Mouse (Mus musculus) liver, postnatal 0 days (tissue): ENCODE measurements at regions not wholly inside any gene's neighbourhood (a gene's known extent, or its start where the extent isn't known, plus 50 kb on each side); places are given as distances from the start of the nearest gene placed in this dataset.

Source experiments
- ATAC-seq: fragments of 200-750 bp; cut with Nextera tagmentation; 2 replicates; pipeline ENCODE4 v1.8.0; 2017; ENCODE audit warnings: mild to moderate bottlenecking, moderate library complexity
- DNase-seq: peaks from one replicate; pipeline ENCODE4 v3.0.0-alpha.2; 2016
- H3K27ac ChIP-seq: fragments of 300-500 bp; sonication (generic); 2 replicates; pipeline ENCODE4 v1.5.1; 2014; ENCODE audit warnings: antibody characterized with exemption, moderate library complexity, mild to moderate bottlenecking, low read depth
- H3K27me3 ChIP-seq: fragments of 300-500 bp; sonication (generic); 2 replicates; pipeline ENCODE4 v1.6.1; 2014; ENCODE audit warnings: low read length, control low read depth, mixed read lengths; ENCODE audit not compliant: insufficient read depth
- H3K36me3 ChIP-seq: fragments of 300-500 bp; sonication (generic); replicated peaks from 2 replicates; pipeline ENCODE4 v1.6.1; 2014; ENCODE audit warnings: mild to moderate bottlenecking, control low read depth, low read length, moderate library complexity, mixed read lengths; ENCODE audit not compliant: insufficient read depth
- H3K4me1 ChIP-seq: fragments of 300-500 bp; sonication (generic); 2 replicates; pipeline ENCODE4 v1.6.1; 2014; ENCODE audit warnings: antibody characterized with exemption, mild to moderate bottlenecking, control low read depth; ENCODE audit not compliant: insufficient read depth
- H3K4me2 ChIP-seq: fragments of 300-500 bp; sonication (generic); 2 replicates; pipeline ENCODE4 v1.6.1; 2014; ENCODE audit warnings: low read depth, mild to moderate bottlenecking, low read length, moderate library complexity, mixed read lengths
- H3K4me3 ChIP-seq: fragments of 300-500 bp; sonication (generic); 2 replicates; pipeline ENCODE4 v1.5.1; 2014; ENCODE audit warnings: low read depth, low read length
- H3K9ac ChIP-seq: fragments of 300-500 bp; sonication (generic); replicated peaks from 2 replicates; pipeline ENCODE4 v1.6.1; 2014; ENCODE audit warnings: mild to moderate bottlenecking, moderate library complexity
- H3K9me3 ChIP-seq: fragments of 300-500 bp; sonication (generic); 2 replicates; pipeline ENCODE4 v1.6.1; 2016; ENCODE audit warnings: mild to moderate bottlenecking, control low read depth, low read length, mixed read lengths
- CTCF ChIP-seq: sonication (generic); IDR thresholded peaks from 2 replicates; pipeline ENCODE4 v1.5.1; 2016; ENCODE audit warnings: antibody characterized with exemption, low read depth
- EP300 ChIP-seq: IDR thresholded peaks from 2 replicates; pipeline ENCODE4 v1.6.1; 2016; ENCODE audit warnings: antibody characterized with exemption, low read depth, mild to moderate bottlenecking
- WGBS: fragments of 180-500 bp; shearing (Covaris S2); extraction: QIAGEN DNeasy Blood & Tissue Kit; methylation state at CpG from one replicate; pipeline ENCODE4 v1.1.7; 2014; ENCODE audit not compliant: insufficient replicate concordance; 5-methylcytosine and 5-hydroxymethylcytosine counted together

- Histone ChIP-seq H3K4me2 (no peak overlapping the region), H3K27ac (no peak overlapping the region), H3K4me1 (no peaks in the 10 kb centered on the region), H3K36me3 (no peaks in the 10 kb centered on the region), H3K9ac (no peak overlapping the region), H3K4me3 (no peak overlapping the region), H3K27me3 (no peaks in the 10 kb centered on the region), H3K9me3 (no peaks in the 10 kb centered on the region)
- no peak for DNase-seq
- WGBS: 53% methylated on average over 3 of the region's 3 CpGs
- TF ChIP-seq CTCF: no peak
- no peak for ATAC-seq
These were observed 58.6 kb downstream of the Tspan17 start for GRCm38 (mm10) chr13:54847764-54848183.

- no peak for ATAC-seq
- WGBS: 47% methylated on average over 4 of the region's 4 CpGs
These were observed 62.0 kb downstream of the Tspan17 start for GRCm38 (mm10) chr13:54851131-54851530.

GRCm38 (mm10) chr13:54855333-54856238, 66.4 kb downstream of the Tspan17 start:
- Histone ChIP-seq H3K9ac (no peak overlapping the region), H3K4me3 (no peak overlapping the region), H3K36me3 (no peaks in the 10 kb centered on the region), H3K4me2 (no peak overlapping the region), H3K9me3 (no peaks in the 10 kb centered on the region), H3K27me3 (no peaks in the 10 kb centered on the region), H3K4me1 (no peaks in the 10 kb centered on the region), H3K27ac (no peak overlapping the region)
- WGBS: 54% methylated on average over 14 of the region's 14 CpGs
- TF ChIP-seq CTCF: no peak
- TF ChIP-seq EP300: no peak
- DNase-seq (no peak), ATAC-seq (no peak)

More at GRCm38 (mm10) chr13:54851131-54851530, 62.0 kb downstream of the Tspan17 start:
- TF ChIP-seq EP300 (no peak), CTCF (no peak)
- Histone ChIP-seq H3K4me1 (no peaks in the 10 kb centered on the region), H3K4me2 (no peak overlapping the region), H3K27ac (no peak overlapping the region), H3K4me3 (no peak overlapping the region), H3K27me3 (no peaks in the 10 kb centered on the region), H3K9ac (no peak overlapping the region), H3K9me3 (no peaks in the 10 kb centered on the region), H3K36me3 (no peaks in the 10 kb centered on the region)
- DNase-seq: no peak

GRCm38 (mm10) chr13:54862931-54863330, 73.8 kb downstream of the Tspan17 start:
- WGBS: 65% methylated on average over 4 of the region's 4 CpGs
- Histone ChIP-seq H3K9ac (no peak overlapping the region), H3K4me2 (no peak overlapping the region), H3K9me3 (no peaks in the 10 kb centered on the region), H3K4me1 (no peaks in the 10 kb centered on the region), H3K36me3 (no peaks in the 10 kb centered on the region), H3K27ac (no peak overlapping the region), H3K27me3 (no peaks in the 10 kb centered on the region), H3K4me3 (no peak overlapping the region)
- ATAC-seq (no peak), DNase-seq (no peak)
- TF ChIP-seq EP300 (no peak), CTCF (no peak)

- Histone ChIP-seq H3K4me3 (no peak overlapping the region), H3K4me1 (no peaks in the 10 kb centered on the region), H3K36me3 (no peaks in the 10 kb centered on the region), H3K27ac (no peak overlapping the region), H3K9me3 (no peaks in the 10 kb centered on the region), H3K4me2 (no peak overlapping the region), H3K9ac (no peak overlapping the region), H3K27me3 (no peaks in the 10 kb centered on the region)
- ATAC-seq: no peak
- DNase-seq: no peak
- 42% methylated on average over 10 of the region's 10 CpGs for WGBS
- TF ChIP-seq CTCF (no peak), EP300 (no peak)
These were observed 74.9 kb downstream of the Tspan17 start for GRCm38 (mm10) chr13:54864048-54864447.

GRCm38 (mm10) chr13:54872004-54872403, 77.2 kb upstream of the Unc5a start:
- Histone ChIP-seq H3K27ac (no peak overlapping the region), H3K9me3 (no peaks in the 10 kb centered on the region), H3K36me3 (no peaks in the 10 kb centered on the region), H3K9ac (no peak overlapping the region), H3K4me2 (no peak overlapping the region), H3K27me3 (peaks cover 33% of the 10 kb centered on the region), H3K4me3 (no peak overlapping the region), H3K4me1 (no peaks in the 10 kb centered on the region)
- 36% methylated on average over 12 of the region's 12 CpGs for WGBS
- no peak for DNase-seq
- no peak for TF ChIP-seq CTCF
- no peak for TF ChIP-seq EP300
- no peak for ATAC-seq

GRCm38 (mm10) chr13:54873882-54874281, 75.3 kb upstream of the Unc5a start:
- no peak overlapping the region for H3K4me3 ChIP-seq
- H3K9ac ChIP-seq: no peak overlapping the region
- WGBS: 53% methylated on average over 9 of the region's 9 CpGs
- no peaks in the 10 kb centered on the region for H3K36me3 ChIP-seq
- no peaks in the 10 kb centered on the region for H3K4me1 ChIP-seq
- no peaks in the 10 kb centered on the region for H3K9me3 ChIP-seq
- H3K27ac ChIP-seq: no peak overlapping the region
- no peak overlapping the region for H3K4me2 ChIP-seq
- ATAC-seq (no peak), DNase-seq (no peak)
- TF ChIP-seq EP300 (no peak), CTCF (no peak)
- H3K27me3 ChIP-seq: peaks cover 33% of the 10 kb centered on the region
